Mouse (Mus musculus): ENCODE measurements at regions not wholly inside any gene's neighbourhood (a gene's known extent, or its start where the extent isn't known, plus 50 kb on each side); places are given as distances from the start of the nearest gene placed in this dataset.
"Not testable (repeated sequence)": the region's sequence is repeated elsewhere in the genome, so short reads cannot be mapped to it uniquely, and the experiment has no call there.

GRCm38 (mm10) chr12:77089624-77090278 lies 127.8 kb upstream of the Max start:
- no peak for DNase-seq (ENCODE audit: low spot score)

- DNase-seq (ENCODE audit: low spot score), result no peak
Observed at GRCm38 (mm10) chr12:77088452-77088851, 126.5 kb upstream of the Max start.

GRCm38 (mm10) chr12:77086931-77087330 lies 124.9 kb upstream of the Max start:
- DNase-seq (ENCODE audit: low spot score), result not testable (repeated sequence)

- DNase-seq (ENCODE audit: low spot score), result no peak
Observed at GRCm38 (mm10) chr12:77085894-77086293, 123.9 kb upstream of the Max start.

GRCm38 (mm10) chr12:77085244-77085643 lies 123.2 kb upstream of the Max start:
- DNase-seq (ENCODE audit: low spot score), result no peak

- DNase-seq (ENCODE audit: low spot score), result no peak
Observed at GRCm38 (mm10) chr12:77084744-77085143, 122.7 kb upstream of the Max start.

GRCm38 (mm10) chr12:77084343-77084742 lies 122.3 kb upstream of the Max start:
- DNase-seq (ENCODE audit: low spot score), result no peak

- DNase-seq (ENCODE audit: low spot score), result no peak
Observed at GRCm38 (mm10) chr12:77083760-77084159, 121.8 kb upstream of the Max start.

GRCm38 (mm10) chr12:77081774-77082173 lies 119.8 kb upstream of the Max start:
- DNase-seq (ENCODE audit: low spot score), result no peak

- DNase-seq (ENCODE audit: low spot score), result no peak
Observed at GRCm38 (mm10) chr12:77079481-77079880, 117.5 kb upstream of the Max start.

GRCm38 (mm10) chr12:77076678-77077077 lies 114.7 kb upstream of the Max start:
- DNase-seq (ENCODE audit: low spot score), result no peak

GRCm38 (mm10) chr12:77074602-77075001 lies 112.6 kb upstream of the Max start:
- DNase-seq (ENCODE audit: low spot score), result no peak

GRCm38 (mm10) chr12:77071700-77072099 lies 109.7 kb upstream of the Max start:
- no peak for DNase-seq (ENCODE audit: low spot score)

- no peak for DNase-seq (ENCODE audit: low spot score)
Observed at GRCm38 (mm10) chr12:77067938-77068337, 105.9 kb upstream of the Max start.

- no peak for DNase-seq (ENCODE audit: low spot score)
Observed at GRCm38 (mm10) chr12:77067115-77067514, 105.1 kb upstream of the Max start.

GRCm38 (mm10) chr12:77065645-77066512 lies 103.9 kb upstream of the Max start:
- no peak for DNase-seq (ENCODE audit: low spot score)

GRCm38 (mm10) chr12:77064048-77064447 lies 102.0 kb upstream of the Max start:
- DNase-seq (ENCODE audit: low spot score), result no peak

- no peak for DNase-seq (ENCODE audit: low spot score)
Observed at GRCm38 (mm10) chr12:77061562-77061847, 99.5 kb upstream of the Max start.

- DNase-seq (ENCODE audit: low spot score), result no peak
Observed at GRCm38 (mm10) chr12:77060766-77061561, 99.0 kb upstream of the Max start.

GRCm38 (mm10) chr12:77060060-77060695 lies 98.2 kb upstream of the Max start:
- no peak for DNase-seq (ENCODE audit: low spot score)

- no peak for DNase-seq (ENCODE audit: low spot score)
Observed at GRCm38 (mm10) chr12:77059679-77060059, 97.7 kb upstream of the Max start.

GRCm38 (mm10) chr12:77058596-77059190 lies 96.7 kb upstream of the Max start:
- DNase-seq (ENCODE audit: low spot score), result no peak

Data from layer of hippocampus, adult 9-10 months (tissue).